Mouse (Mus musculus): ENCODE measurements at regions not wholly inside any gene's neighbourhood (a gene's known extent, or its start where the extent isn't known, plus 50 kb on each side); places are given as distances from the start of the nearest gene placed in this dataset.
A peak's percentile ranks its signal among the peaks of the same experiment; 100 is the strongest.

GRCm38 (mm10) chr4:124276741-124277455 lies 333.7 kb downstream of the 3100002H09Rik start:
- 0 out of 2 replicates have a peak, but pooled peaks have one; percentile 36 for ATAC-seq (replicated peaks; ENCODE audit: low FRiP score, low TSS enrichment, low read depth)
- Histone ChIP-seq H3K9me3 (ENCODE audit: control insufficient read depth, low read length) (no peaks in the 10 kb centered on the region), H3K36me3 (ENCODE audit: control insufficient read depth, insufficient read depth, low read length) (no peaks in the 10 kb centered on the region), H3K9ac (ENCODE audit: low read length) (peak overlapping the region; percentile 47), H3K4me3 (ENCODE audit: low read depth, low read length) (peak overlapping the region; percentile 32), H3K4me1 (replicated peaks; ENCODE audit: control insufficient read depth, insufficient read depth, low read length) (peaks cover 17% of the 10 kb centered on the region), H3K4me2 (ENCODE audit: low read length) (peak overlapping the region; percentile 93), H3K27ac (ENCODE audit: low read depth) (no peak overlapping the region), H3K27me3 (replicated peaks; ENCODE audit: control insufficient read depth, insufficient read depth, low read length) (no peaks in the 10 kb centered on the region; the same call in 1 of the 2 replicates)
- WGBS = 9% methylated on average over 21 of the region's 21 CpGs
- DNase-seq (ENCODE audit: low spot score) = peak; percentile 70

- WGBS = 85% methylated on average over 2 of the region's 2 CpGs
- ATAC-seq (replicated peaks; ENCODE audit: low FRiP score, low TSS enrichment, low read depth) = no peak
- Histone ChIP-seq H3K27me3 (replicated peaks; ENCODE audit: control insufficient read depth, insufficient read depth, low read length) (no peaks in the 10 kb centered on the region), H3K4me3 (ENCODE audit: low read depth, low read length) (no peak overlapping the region), H3K4me1 (replicated peaks; ENCODE audit: control insufficient read depth, insufficient read depth, low read length) (peaks cover 6% of the 10 kb centered on the region; the same call in 1 of the 2 replicates), H3K36me3 (ENCODE audit: control insufficient read depth, insufficient read depth, low read length) (no peaks in the 10 kb centered on the region), H3K9ac (ENCODE audit: low read length) (no peak overlapping the region), H3K27ac (ENCODE audit: low read depth) (no peak overlapping the region), H3K4me2 (ENCODE audit: low read length) (no peak overlapping the region), H3K9me3 (ENCODE audit: control insufficient read depth, low read length) (no peaks in the 10 kb centered on the region)
- no peak for DNase-seq (ENCODE audit: low spot score)
Measured at GRCm38 (mm10) chr4:124272002-124272401, 338.6 kb downstream of the 3100002H09Rik start.

- ATAC-seq (replicated peaks; ENCODE audit: low FRiP score, low TSS enrichment, low read depth) = no peak
- H3K36me3 ChIP-seq (ENCODE audit: control insufficient read depth, insufficient read depth, low read length) = no peaks in the 10 kb centered on the region
- no peak overlapping the region for H3K4me3 ChIP-seq (ENCODE audit: low read depth, low read length)
- no peak for DNase-seq (ENCODE audit: low spot score)
- no peaks in the 10 kb centered on the region for H3K9me3 ChIP-seq (ENCODE audit: control insufficient read depth, low read length)
- no peak overlapping the region for H3K4me2 ChIP-seq (ENCODE audit: low read length)
- H3K9ac ChIP-seq (ENCODE audit: low read length) = no peak overlapping the region
- H3K4me1 ChIP-seq (replicated peaks; ENCODE audit: control insufficient read depth, insufficient read depth, low read length) = no peaks in the 10 kb centered on the region
- no peak overlapping the region for H3K27ac ChIP-seq (ENCODE audit: low read depth)
- no peaks in the 10 kb centered on the region for H3K27me3 ChIP-seq (replicated peaks; ENCODE audit: control insufficient read depth, insufficient read depth, low read length)
- WGBS = 80% methylated on average over 4 of the region's 4 CpGs
Measured at GRCm38 (mm10) chr4:124268404-124268803, 342.2 kb downstream of the 3100002H09Rik start.

- Histone ChIP-seq H3K4me1 (replicated peaks; ENCODE audit: control insufficient read depth, insufficient read depth, low read length) (no peaks in the 10 kb centered on the region), H3K9ac (ENCODE audit: low read length) (no peak overlapping the region), H3K4me3 (ENCODE audit: low read depth, low read length) (no peak overlapping the region), H3K9me3 (ENCODE audit: control insufficient read depth, low read length) (no peaks in the 10 kb centered on the region), H3K36me3 (ENCODE audit: control insufficient read depth, insufficient read depth, low read length) (no peaks in the 10 kb centered on the region), H3K27me3 (replicated peaks; ENCODE audit: control insufficient read depth, insufficient read depth, low read length) (no peaks in the 10 kb centered on the region), H3K27ac (ENCODE audit: low read depth) (no peak overlapping the region), H3K4me2 (ENCODE audit: low read length) (no peak overlapping the region)
- ATAC-seq (replicated peaks; ENCODE audit: low FRiP score, low TSS enrichment, low read depth) = no peak
- DNase-seq (ENCODE audit: low spot score) = no peak
- 54% methylated on average over 4 of the region's 4 CpGs for WGBS
Measured at GRCm38 (mm10) chr4:124266573-124266972, 344.0 kb downstream of the 3100002H09Rik start.

GRCm38 (mm10) chr4:124265527-124265926 lies 345.1 kb downstream of the 3100002H09Rik start:
- Histone ChIP-seq H3K4me2 (ENCODE audit: low read length) (no peak overlapping the region), H3K36me3 (ENCODE audit: control insufficient read depth, insufficient read depth, low read length) (no peaks in the 10 kb centered on the region), H3K9me3 (ENCODE audit: control insufficient read depth, low read length) (no peaks in the 10 kb centered on the region), H3K9ac (ENCODE audit: low read length) (no peak overlapping the region), H3K4me3 (ENCODE audit: low read depth, low read length) (no peak overlapping the region), H3K27ac (ENCODE audit: low read depth) (no peak overlapping the region), H3K4me1 (replicated peaks; ENCODE audit: control insufficient read depth, insufficient read depth, low read length) (no peaks in the 10 kb centered on the region), H3K27me3 (replicated peaks; ENCODE audit: control insufficient read depth, insufficient read depth, low read length) (no peaks in the 10 kb centered on the region)
- ATAC-seq (replicated peaks; ENCODE audit: low FRiP score, low TSS enrichment, low read depth) = no peak
- 74% methylated on average over 15 of the region's 15 CpGs for WGBS
- DNase-seq (ENCODE audit: low spot score) = no peak

- 17% methylated on average over 9 of the region's 9 CpGs for WGBS
- Histone ChIP-seq H3K27ac (ENCODE audit: low read depth) (no peak overlapping the region), H3K4me2 (ENCODE audit: low read length) (no peak overlapping the region), H3K36me3 (ENCODE audit: control insufficient read depth, insufficient read depth, low read length) (no peaks in the 10 kb centered on the region), H3K27me3 (replicated peaks; ENCODE audit: control insufficient read depth, insufficient read depth, low read length) (0 out of 2 replicates have a peak, but pooled peaks cover 2% of the 10 kb centered on the region), H3K4me1 (replicated peaks; ENCODE audit: control insufficient read depth, insufficient read depth, low read length) (no peaks in the 10 kb centered on the region), H3K9ac (ENCODE audit: low read length) (no peak overlapping the region), H3K9me3 (ENCODE audit: control insufficient read depth, low read length) (no peaks in the 10 kb centered on the region), H3K4me3 (ENCODE audit: low read depth, low read length) (no peak overlapping the region)
- DNase-seq (ENCODE audit: low spot score) = no peak
- no peak for ATAC-seq (replicated peaks; ENCODE audit: low FRiP score, low TSS enrichment, low read depth)
Measured at GRCm38 (mm10) chr4:124257006-124257405, 339.2 kb upstream of the 4930535I16Rik start.

- DNase-seq (ENCODE audit: low spot score) (no peak), ATAC-seq (replicated peaks; ENCODE audit: low FRiP score, low TSS enrichment, low read depth) (no peak)
- Histone ChIP-seq H3K4me1 (replicated peaks; ENCODE audit: control insufficient read depth, insufficient read depth, low read length) (no peaks in the 10 kb centered on the region), H3K9ac (ENCODE audit: low read length) (no peak overlapping the region), H3K27ac (ENCODE audit: low read depth) (no peak overlapping the region), H3K4me2 (ENCODE audit: low read length) (no peak overlapping the region), H3K36me3 (ENCODE audit: control insufficient read depth, insufficient read depth, low read length) (no peaks in the 10 kb centered on the region), H3K27me3 (replicated peaks; ENCODE audit: control insufficient read depth, insufficient read depth, low read length) (0 out of 2 replicates have a peak, but pooled peaks cover 2% of the 10 kb centered on the region), H3K9me3 (ENCODE audit: control insufficient read depth, low read length) (no peaks in the 10 kb centered on the region), H3K4me3 (ENCODE audit: low read depth, low read length) (no peak overlapping the region)
- WGBS = 57% methylated on average over 7 of the region's 7 CpGs
Measured at GRCm38 (mm10) chr4:124256515-124256914, 338.7 kb upstream of the 4930535I16Rik start.

GRCm38 (mm10) chr4:124255183-124255543 lies 337.3 kb upstream of the 4930535I16Rik start:
- ATAC-seq (replicated peaks; ENCODE audit: low FRiP score, low TSS enrichment, low read depth) = no peak
- H3K4me1 ChIP-seq (replicated peaks; ENCODE audit: control insufficient read depth, insufficient read depth, low read length) = no peaks in the 10 kb centered on the region
- no peak overlapping the region for H3K4me3 ChIP-seq (ENCODE audit: low read depth, low read length)
- no peak overlapping the region for H3K4me2 ChIP-seq (ENCODE audit: low read length)
- no peak overlapping the region for H3K27ac ChIP-seq (ENCODE audit: low read depth)
- H3K9ac ChIP-seq (ENCODE audit: low read length) = no peak overlapping the region
- DNase-seq (ENCODE audit: low spot score) = no peak
- 63% methylated on average over 7 of the region's 7 CpGs for WGBS
- 0 out of 2 replicates have a peak, but pooled peaks cover 2% of the 10 kb centered on the region for H3K27me3 ChIP-seq (replicated peaks; ENCODE audit: control insufficient read depth, insufficient read depth, low read length)
- no peaks in the 10 kb centered on the region for H3K36me3 ChIP-seq (ENCODE audit: control insufficient read depth, insufficient read depth, low read length)
- H3K9me3 ChIP-seq (ENCODE audit: control insufficient read depth, low read length) = no peaks in the 10 kb centered on the region

All from intestine, embryonic 14.5 days (tissue).